Mouse (Mus musculus): ENCODE data around the gene Nova2.

- TF ChIP-seq CTCF (IDR thresholded peaks at IDR 0.05; ENCODE audit: extremely low read depth, insufficient read depth, insufficient read length, insufficient replicate concordance) (peak; percentile 90), POLR2A (IDR thresholded peaks at IDR 0.05; ENCODE audit: low read depth, low read length) (no peak)
Measured at GRCm38 (mm10) chr7:18891872-18892599, 33.7 kb upstream of the Nova2 start.
